Mouse (Mus musculus): Measurements from ENCODE around the gene Ngfr. TPM values are rescaled to one million over a fixed set of nuclear protein-coding genes. Genes with fewer than 3 reads are reported as not detected.

The Ngfr gene
- polyA plus RNA-seq, 1 experiment from 2014 or later = 1.8 TPM

GRCm38 (mm10) chr11:95594686-95595212 is 7.2 kb upstream of the Ngfr start:
- Histone ChIP-seq H3K9me3 (replicated peaks) (no peaks in the 10 kb centered on the region), H3K27me3 (peaks cover 96% of the 10 kb centered on the region), H3K36me3 (no peaks in the 10 kb centered on the region), H3K4me2 (no peak overlapping the region), H3K4me3 (replicated peaks) (no peak overlapping the region), H3K4me1 (replicated peaks) (peaks cover 13% of the 10 kb centered on the region), H3K27ac (no peak overlapping the region), H3K9ac (no peak overlapping the region)
- DNase-seq (no peak), ATAC-seq (ENCODE audit: low read depth) (no peak)
- WGBS (ENCODE audit: insufficient replicate concordance) = 11% methylated on average over 13 of the region's 13 CpGs

- H3K27me3 ChIP-seq = peaks cover 96% of the 10 kb centered on the region
- WGBS (ENCODE audit: insufficient replicate concordance) = 48% methylated on average over 5 of the region's 5 CpGs
Observed at GRCm38 (mm10) chr11:95593501-95593900, 6.0 kb upstream of the Ngfr start.

GRCm38 (mm10) chr11:95592691-95593090 is 5.2 kb upstream of the Ngfr start:
- no peak for ATAC-seq (ENCODE audit: low read depth)
- 36% methylated on average over 1 of the region's 1 CpGs for WGBS (ENCODE audit: insufficient replicate concordance)
- H3K4me1 ChIP-seq (replicated peaks) = peaks cover 13% of the 10 kb centered on the region

More at GRCm38 (mm10) chr11:95593501-95593900, 6.0 kb upstream of the Ngfr start:
- peaks cover 13% of the 10 kb centered on the region for H3K4me1 ChIP-seq (replicated peaks)
- no peaks in the 10 kb centered on the region for H3K9me3 ChIP-seq (replicated peaks)
- H3K27ac ChIP-seq = no peak overlapping the region
- no peak overlapping the region for H3K4me2 ChIP-seq
- no peak overlapping the region for H3K9ac ChIP-seq
- no peak overlapping the region for H3K4me3 ChIP-seq (replicated peaks)
- no peaks in the 10 kb centered on the region for H3K36me3 ChIP-seq
- DNase-seq (no peak), ATAC-seq (ENCODE audit: low read depth) (no peak)

GRCm38 (mm10) chr11:95589195-95589594 is 1.7 kb upstream of the Ngfr start:
- Histone ChIP-seq H3K27ac (no peak overlapping the region), H3K27me3 (peaks cover 96% of the 10 kb centered on the region), H3K36me3 (no peaks in the 10 kb centered on the region), H3K4me1 (replicated peaks) (0 out of 2 replicates have a peak, but pooled peaks cover 20% of the 10 kb centered on the region), H3K4me3 (replicated peaks) (no peak overlapping the region), H3K9me3 (replicated peaks) (no peaks in the 10 kb centered on the region), H3K9ac (no peak overlapping the region), H3K4me2 (no peak overlapping the region)
- no peak for DNase-seq
- 26% methylated on average over 5 of the region's 5 CpGs for WGBS (ENCODE audit: insufficient replicate concordance)
- no peak for ATAC-seq (ENCODE audit: low read depth)

More at GRCm38 (mm10) chr11:95592691-95593090, 5.2 kb upstream of the Ngfr start:
- DNase-seq = no peak
- no peak overlapping the region for H3K27ac ChIP-seq
- H3K9me3 ChIP-seq (replicated peaks) = no peaks in the 10 kb centered on the region
- H3K27me3 ChIP-seq = peaks cover 96% of the 10 kb centered on the region
- no peak overlapping the region for H3K4me2 ChIP-seq
- H3K4me3 ChIP-seq (replicated peaks) = no peak overlapping the region
- H3K36me3 ChIP-seq = no peaks in the 10 kb centered on the region
- H3K9ac ChIP-seq = no peak overlapping the region

- H3K4me2 ChIP-seq = peak overlapping the region; percentile 38
- no peaks in the 10 kb centered on the region for H3K36me3 ChIP-seq
- 0 out of 2 replicates have a peak, but pooled peaks cover 20% of the 10 kb centered on the region for H3K4me1 ChIP-seq (replicated peaks)
- no peak for DNase-seq
- H3K9me3 ChIP-seq (replicated peaks) = no peaks in the 10 kb centered on the region
- ATAC-seq (ENCODE audit: low read depth) = no peak
- H3K27ac ChIP-seq = no peak overlapping the region
- peaks cover 96% of the 10 kb centered on the region for H3K27me3 ChIP-seq
- H3K4me3 ChIP-seq (replicated peaks) = peak overlapping the region; percentile 38
- WGBS (ENCODE audit: insufficient replicate concordance) = 3% methylated on average over 27 of the region's 27 CpGs
- H3K9ac ChIP-seq = no peak overlapping the region
Observed at GRCm38 (mm10) chr11:95586751-95587422, 648 bp downstream of the Ngfr start.

- Histone ChIP-seq H3K9ac (no peak overlapping the region), H3K4me3 (replicated peaks) (peak overlapping the region; percentile 38), H3K27ac (no peak overlapping the region), H3K4me2 (peak overlapping the region; percentile 38), H3K36me3 (no peaks in the 10 kb centered on the region), H3K9me3 (replicated peaks) (no peaks in the 10 kb centered on the region), H3K4me1 (replicated peaks) (0 out of 2 replicates have a peak, but pooled peaks cover 20% of the 10 kb centered on the region), H3K27me3 (peaks cover 98% of the 10 kb centered on the region)
- WGBS (ENCODE audit: insufficient replicate concordance) = 1% methylated on average over 25 of the region's 25 CpGs
- ATAC-seq (ENCODE audit: low read depth) (no peak), DNase-seq (peak; percentile 35)
Observed at GRCm38 (mm10) chr11:95586184-95586583, 1.4 kb downstream of the Ngfr start.

GRCm38 (mm10) chr11:95585684-95586083 is 1.9 kb downstream of the Ngfr start:
- WGBS (ENCODE audit: insufficient replicate concordance) = 5% methylated on average over 15 of the region's 15 CpGs
- no peak overlapping the region for H3K9ac ChIP-seq
- no peaks in the 10 kb centered on the region for H3K9me3 ChIP-seq (replicated peaks)
- DNase-seq (no peak), ATAC-seq (ENCODE audit: low read depth) (no peak)
- H3K27me3 ChIP-seq = peaks cover 100% of the 10 kb centered on the region
- H3K4me3 ChIP-seq (replicated peaks) = peak overlapping the region; percentile 38
- 0 out of 2 replicates have a peak, but pooled peaks cover 20% of the 10 kb centered on the region for H3K4me1 ChIP-seq (replicated peaks)
- no peaks in the 10 kb centered on the region for H3K36me3 ChIP-seq
- no peak overlapping the region for H3K27ac ChIP-seq
- peak overlapping the region; percentile 38 for H3K4me2 ChIP-seq

GRCm38 (mm10) chr11:95585281-95585680 is 2.3 kb downstream of the Ngfr start:
- H3K36me3 ChIP-seq = no peaks in the 10 kb centered on the region
- peak overlapping the region; percentile 38 for H3K4me2 ChIP-seq
- no peak overlapping the region for H3K27ac ChIP-seq
- DNase-seq (no peak), ATAC-seq (ENCODE audit: low read depth) (no peak)
- H3K9me3 ChIP-seq (replicated peaks) = no peaks in the 10 kb centered on the region
- H3K27me3 ChIP-seq = peaks cover 100% of the 10 kb centered on the region
- H3K9ac ChIP-seq = no peak overlapping the region
- H3K4me1 ChIP-seq (replicated peaks) = 0 out of 2 replicates have a peak, but pooled peaks cover 20% of the 10 kb centered on the region
- H3K4me3 ChIP-seq (replicated peaks) = peak overlapping the region; percentile 38
- 3% methylated on average over 24 of the region's 24 CpGs for WGBS (ENCODE audit: insufficient replicate concordance)

- Histone ChIP-seq H3K9me3 (replicated peaks) (no peaks in the 10 kb centered on the region), H3K9ac (no peak overlapping the region), H3K4me2 (no peak overlapping the region), H3K4me1 (replicated peaks) (0 out of 2 replicates have a peak, but pooled peaks cover 20% of the 10 kb centered on the region), H3K27ac (no peak overlapping the region), H3K36me3 (no peaks in the 10 kb centered on the region), H3K4me3 (replicated peaks) (no peak overlapping the region), H3K27me3 (peaks cover 100% of the 10 kb centered on the region)
- no peak for ATAC-seq (ENCODE audit: low read depth)
- WGBS (ENCODE audit: insufficient replicate concordance) = 7% methylated on average over 9 of the region's 9 CpGs
- DNase-seq = no peak
Observed at GRCm38 (mm10) chr11:95584651-95585050, 2.9 kb downstream of the Ngfr start.

GRCm38 (mm10) chr11:95583396-95583795 is 4.1 kb downstream of the Ngfr start:
- no peak overlapping the region for H3K4me2 ChIP-seq
- no peak for ATAC-seq (ENCODE audit: low read depth)
- H3K4me1 ChIP-seq (replicated peaks) = 0 out of 2 replicates have a peak, but pooled peaks cover 20% of the 10 kb centered on the region
- H3K36me3 ChIP-seq = no peaks in the 10 kb centered on the region
- no peak overlapping the region for H3K27ac ChIP-seq
- peaks cover 100% of the 10 kb centered on the region for H3K27me3 ChIP-seq
- no peaks in the 10 kb centered on the region for H3K9me3 ChIP-seq (replicated peaks)
- H3K4me3 ChIP-seq (replicated peaks) = no peak overlapping the region
- DNase-seq = no peak
- H3K9ac ChIP-seq = no peak overlapping the region
- 41% methylated on average over 6 of the region's 6 CpGs for WGBS (ENCODE audit: insufficient replicate concordance)

- Histone ChIP-seq H3K27me3 (peaks cover 100% of the 10 kb centered on the region), H3K36me3 (no peaks in the 10 kb centered on the region), H3K9me3 (replicated peaks) (no peaks in the 10 kb centered on the region), H3K4me2 (no peak overlapping the region), H3K9ac (no peak overlapping the region), H3K4me3 (replicated peaks) (no peak overlapping the region), H3K27ac (no peak overlapping the region), H3K4me1 (replicated peaks) (peaks cover 25% of the 10 kb centered on the region; the same call in 1 of the 2 replicates)
- DNase-seq (no peak), ATAC-seq (ENCODE audit: low read depth) (no peak)
- 45% methylated on average over 3 of the region's 3 CpGs for WGBS (ENCODE audit: insufficient replicate concordance)
Observed at GRCm38 (mm10) chr11:95582193-95582592, 5.3 kb downstream of the Ngfr start.

All from liver, embryonic 13.5 days (tissue).